ENCODE assay signal across 8 mouse cellular contexts in genomic region chr6:113795241-113795702, GRCm38 (mm10). TPM values are rescaled to one million over a fixed set of nuclear protein-coding genes. Genes with fewer than 3 reads are reported as not detected.
DNase-seq lines count a peak whose midpoint lies in the region; ATAC-seq lines count a peak whose summit lies in the region.

No protein-coding gene starts in this region.

- H3K9me3 ChIP-seq in forebrain, embryonic 15.5 days, result no peaks in the 10 kb centered on the region
- no peaks in the 10 kb centered on the region for H3K9me3 ChIP-seq in heart, embryonic 16.5 days (replicated peaks; ENCODE audit: control insufficient read depth, low read length)

- ATAC-seq in forebrain, embryonic 15.5 days (replicated peaks), result peak; percentile 87
- peak; percentile 97 for ATAC-seq in heart, embryonic 16.5 days (replicated peaks; ENCODE audit: extremely low read depth, insufficient read depth, low FRiP score)

- H3K36me3 ChIP-seq in forebrain, embryonic 15.5 days, result peaks cover 12% of the 10 kb centered on the region
- no peaks in the 10 kb centered on the region for H3K36me3 ChIP-seq in heart, embryonic 16.5 days (ENCODE audit: control insufficient read depth, insufficient read depth)

- peak; percentile 25 to 41 for DNase-seq in layer of hippocampus, postnatal 14 days (ENCODE audit: low spot score in 2 of 2)
- no peak for DNase-seq in layer of hippocampus, adult 18-20 months (ENCODE audit: low spot score in 2 of 2)
- peak; percentile 68 for DNase-seq in kidney, postnatal 14 days
- DNase-seq in lung, postnatal 36 days, result peak; percentile 72
- peak; percentile 89 for DNase-seq in skeletal muscle tissue, adult 2 months (ENCODE audit: low read depth, low spot score)
- DNase-seq in thymus, postnatal 4 days, result no peak

- WGBS in forebrain, embryonic 15.5 days, result 4% methylated on average over 4 of the region's 4 CpGs
- 11% methylated on average over 4 of the region's 4 CpGs for WGBS in heart, embryonic 16.5 days

- peaks cover 33% of the 10 kb centered on the region for H3K4me1 ChIP-seq in forebrain, embryonic 15.5 days
- H3K4me1 ChIP-seq in heart, embryonic 16.5 days (ENCODE audit: control insufficient read depth, insufficient read depth, low read length), result peaks cover 24% of the 10 kb centered on the region

- H3K9ac ChIP-seq in forebrain, embryonic 15.5 days (replicated peaks), result no peak overlapping the region
- peak overlapping the region; percentile 21; the same call in 1 of the 2 replicates for H3K9ac ChIP-seq in heart, embryonic 16.5 days (ENCODE audit: low read length)

- no peak overlapping the region for H3K4me3 ChIP-seq in forebrain, embryonic 15.5 days
- H3K4me3 ChIP-seq in heart, embryonic 16.5 days (ENCODE audit: low read length), result no peak overlapping the region

- H3K27ac ChIP-seq in forebrain, embryonic 15.5 days (replicated peaks), result peak overlapping the region; percentile 86
- H3K27ac ChIP-seq in heart, embryonic 16.5 days (ENCODE audit: low read length), result peak overlapping the region; percentile 95

- no peaks in the 10 kb centered on the region for H3K27me3 ChIP-seq in forebrain, embryonic 15.5 days
- H3K27me3 ChIP-seq in heart, embryonic 16.5 days (ENCODE audit: control insufficient read depth, insufficient read depth, low read length), result no peaks in the 10 kb centered on the region

- H3K4me2 ChIP-seq in forebrain, embryonic 15.5 days (replicated peaks), result no peak overlapping the region
- H3K4me2 ChIP-seq in heart, embryonic 16.5 days (ENCODE audit: low read depth, low read length), result peak overlapping the region; percentile 49

RNA-seq across cellular contexts. Expression of gene Sec13, which starts 54.7 kb away (rescaled TPM):
- total RNA-seq in layer of hippocampus, postnatal 14 days (2021), result 10 to 100 TPM; 80.2 to 83.7 TPM
- 10 to 100 TPM; 73.3 to 75.9 TPM for total RNA-seq in layer of hippocampus, adult 18-20 months (2021)
- polyA plus RNA-seq in forebrain, embryonic 15.5 days (2015; fragmentation: Nextera tagmentation; extraction: Ambion mirVana), result 239 and 245 TPM in 2 replicates
- 187 TPM in 2 replicates for polyA plus RNA-seq in heart, embryonic 16.5 days (2015; fragmentation: Nextera tagmentation; extraction: Ambion mirVana)

Comparison
In these comparisons a context has a peak if more than half of its experiments do, and no peak if none do; other contexts are left out.
1. DNase-seq: peak in layer of hippocampus, postnatal 14 days (2 of 2), kidney, postnatal 14 days (single experiment), lung, postnatal 36 days (single experiment) and skeletal muscle tissue, adult 2 months (single experiment); none in layer of hippocampus, adult 18-20 months (0 of 2) and thymus, postnatal 4 days (single experiment).